Mouse (Mus musculus): ENCODE measurements around the gene Lrmda.

- TF ChIP-seq CTCF (IDR thresholded peaks at IDR 0.05; ENCODE audit: borderline replicate concordance, insufficient read depth, low read length) (no peak), POLR2A (IDR thresholded peaks at IDR 0.05; ENCODE audit: low read depth, low read length) (no peak)
Measured at GRCm38 (mm10) chr14:22155512-22156026, 136.1 kb downstream of the Lrmda start.
